Mouse (Mus musculus): ENCODE data around the gene Lmbr1l. TPM values are rescaled to one million over a fixed set of nuclear protein-coding genes. Genes with fewer than 3 reads are reported as not detected.

The Lmbr1l gene
- total RNA-seq, 2 experiments from 2014 or later = 12.6 to 16.6 TPM

GRCm38 (mm10) chr15:98901530-98901929, 16.5 kb downstream of the Lmbr1l start:
- DNase-seq (ENCODE audit: low spot score in 2 of 2) = no peak
- intact Hi-C loops (cut with DNase I) = no loop called here

- no peak for DNase-seq (ENCODE audit: low spot score in 2 of 2)
- intact Hi-C loops (cut with DNase I) = no loop called here
These were observed 19.9 kb downstream of the Lmbr1l start, which contains the start of gene Dhh for GRCm38 (mm10) chr15:98897928-98898800. Dhh (minus strand) TSS chr15:98898540.

- intact Hi-C loops (cut with DNase I) = no loop called here
- DNase-seq (ENCODE audit: low spot score in 2 of 2) = no peak
These were observed 20.5 kb downstream of the Lmbr1l start for GRCm38 (mm10) chr15:98897495-98897894.

GRCm38 (mm10) chr15:98895635-98896589, 22.1 kb downstream of the Lmbr1l start:
- no peak for DNase-seq (ENCODE audit: low spot score in 2 of 2)
- intact Hi-C loops (cut with DNase I) = no loop called here

- DNase-seq (ENCODE audit: low spot score in 2 of 2) = no peak
- intact Hi-C loops (cut with DNase I) = no loop called here
These were observed 23.0 kb downstream of the Lmbr1l start for GRCm38 (mm10) chr15:98894746-98895634.

GRCm38 (mm10) chr15:98893940-98894745, 23.9 kb downstream of the Lmbr1l start, which contains the start of gene Rhebl1:
Rhebl1 (minus strand) TSS chr15:98894540.
- intact Hi-C loops (cut with DNase I) = loop anchor here (2.0 kb wide), 2 partner anchors 35 to 99 kb away; no protein-coding TSS in a partner anchor
- DNase-seq (ENCODE audit: low spot score in 2 of 2) = peak; percentile 49 to 59

- intact Hi-C loops (cut with DNase I) = loop anchor here (2.0 kb wide), 2 partner anchors 36 to 100 kb away; no protein-coding TSS in a partner anchor
- DNase-seq (ENCODE audit: low spot score in 2 of 2) = no peak
These were observed 25.0 kb downstream of the Lmbr1l start for GRCm38 (mm10) chr15:98893036-98893435.

GRCm38 (mm10) chr15:98891907-98892606, 26.0 kb downstream of the Lmbr1l start:
- intact Hi-C loops (cut with DNase I) = loop anchor here (2.0 kb wide), 2 partner anchors 37 to 101 kb away; no protein-coding TSS in a partner anchor

GRCm38 (mm10) chr15:98891198-98891742, 26.8 kb downstream of the Lmbr1l start:
- DNase-seq (ENCODE audit: low spot score in 2 of 2) = no peak
- intact Hi-C loops (cut with DNase I) = no loop called here

More at GRCm38 (mm10) chr15:98891907-98892606, 26.0 kb downstream of the Lmbr1l start:
- peak in 1 of 2 experiments; percentile 33 for DNase-seq (ENCODE audit: low spot score in 2 of 2)

- DNase-seq (ENCODE audit: low spot score in 2 of 2) = no peak
- intact Hi-C loops (cut with DNase I) = no loop called here
These were observed 30.5 kb downstream of the Lmbr1l start for GRCm38 (mm10) chr15:98887526-98887925.

- intact Hi-C loops (cut with DNase I) = no loop called here
- DNase-seq (ENCODE audit: low spot score in 2 of 2) = no peak
These were observed 31.2 kb downstream of the Lmbr1l start for GRCm38 (mm10) chr15:98886667-98887387.

- no peak for DNase-seq (ENCODE audit: low spot score in 2 of 2)
- intact Hi-C loops (cut with DNase I) = no loop called here
These were observed 33.9 kb downstream of the Lmbr1l start for GRCm38 (mm10) chr15:98884106-98884505.

- intact Hi-C loops (cut with DNase I) = no loop called here
- DNase-seq (ENCODE audit: low spot score in 2 of 2) = no peak
These were observed 34.4 kb downstream of the Lmbr1l start for GRCm38 (mm10) chr15:98883661-98884060.

GRCm38 (mm10) chr15:98881656-98882008, 36.4 kb downstream of the Lmbr1l start:
- intact Hi-C loops (cut with DNase I) = loop anchor here (2.0 kb wide), 1 partner anchor 37 kb away; the partner anchor contains the start of gene Lmbr1l
- no peak for DNase-seq (ENCODE audit: low spot score in 2 of 2)

- DNase-seq (ENCODE audit: low spot score in 2 of 2) = peak; percentile 86 to 89
- intact Hi-C loops (cut with DNase I) = loop anchor here (2.0 kb wide), 1 partner anchor 38 kb away; the partner anchor contains the start of gene Lmbr1l
These were observed 36.9 kb downstream of the Lmbr1l start for GRCm38 (mm10) chr15:98880978-98881655.

- intact Hi-C loops (cut with DNase I) = no loop called here
- DNase-seq (ENCODE audit: low spot score in 2 of 2) = no peak
These were observed 40.7 kb downstream of the Lmbr1l start for GRCm38 (mm10) chr15:98877331-98877730.

Measured in left cerebral cortex, postnatal 36 days (tissue).